Mouse (Mus musculus): ENCODE results near the gene Clasrp. TPM values are rescaled to one million over a fixed set of nuclear protein-coding genes. Genes with fewer than 3 reads are reported as not detected.

The Clasrp gene
- total RNA-seq, 2 experiments from 2014 or later, result 70.4 to 87.0 TPM

- DNase-seq (ENCODE audit: low spot score in 2 of 2), result no peak
These were observed 38.5 kb downstream of the Clasrp start for GRCm38 (mm10) chr7:19565803-19566202.

GRCm38 (mm10) chr7:19564455-19564854 is 39.8 kb downstream of the Clasrp start:
- no peak for DNase-seq (ENCODE audit: low spot score in 2 of 2)

GRCm38 (mm10) chr7:19563884-19564283 is 40.4 kb downstream of the Clasrp start:
- no peak for DNase-seq (ENCODE audit: low spot score in 2 of 2)

- no peak for DNase-seq (ENCODE audit: low spot score in 2 of 2)
These were observed 41.5 kb downstream of the Clasrp start, which contains the start of gene Ppp1r37 for GRCm38 (mm10) chr7:19562643-19563410. Gene Ppp1r37 (minus strand): TSS chr7:19563076.

- DNase-seq (ENCODE audit: low spot score in 2 of 2), result peak; percentile 82 to 85
These were observed 42.3 kb downstream of the Clasrp start for GRCm38 (mm10) chr7:19561765-19562642.

- DNase-seq (ENCODE audit: low spot score in 2 of 2), result no peak
These were observed 42.9 kb downstream of the Clasrp start for GRCm38 (mm10) chr7:19561431-19561764.

- DNase-seq (ENCODE audit: low spot score in 2 of 2), result peak in 1 of 2 experiments; percentile 21
These were observed 43.6 kb downstream of the Clasrp start for GRCm38 (mm10) chr7:19560491-19561260.

GRCm38 (mm10) chr7:19558965-19559364 is 45.3 kb downstream of the Clasrp start:
- DNase-seq (ENCODE audit: low spot score in 2 of 2), result no peak

- DNase-seq (ENCODE audit: low spot score in 2 of 2), result peak in 1 of 2 experiments; percentile 41
These were observed 46.0 kb downstream of the Clasrp start for GRCm38 (mm10) chr7:19557982-19558900.

GRCm38 (mm10) chr7:19557086-19557485 is 47.2 kb downstream of the Clasrp start:
- DNase-seq (ENCODE audit: low spot score in 2 of 2), result no peak

GRCm38 (mm10) chr7:19554168-19554567 is 50.1 kb downstream of the Clasrp start:
- peak; percentile 62 to 74 for DNase-seq (ENCODE audit: low spot score in 2 of 2)

GRCm38 (mm10) chr7:19552443-19552842 is 51.8 kb downstream of the Clasrp start:
- DNase-seq (ENCODE audit: low spot score in 2 of 2), result no peak

- DNase-seq (ENCODE audit: low spot score in 2 of 2), result no peak
These were observed 52.7 kb downstream of the Clasrp start for GRCm38 (mm10) chr7:19551634-19552033.

GRCm38 (mm10) chr7:19549394-19549793 is 54.9 kb downstream of the Clasrp start:
- no peak for DNase-seq (ENCODE audit: low spot score in 2 of 2)

GRCm38 (mm10) chr7:19547344-19547969 is 56.8 kb downstream of the Clasrp start:
- no peak for DNase-seq (ENCODE audit: low spot score in 2 of 2)

- DNase-seq (ENCODE audit: low spot score in 2 of 2), result no peak
These were observed 58.3 kb downstream of the Clasrp start for GRCm38 (mm10) chr7:19546007-19546406.

GRCm38 (mm10) chr7:19543584-19543983 is 60.7 kb downstream of the Clasrp start:
- no peak for DNase-seq (ENCODE audit: low spot score in 2 of 2)

GRCm38 (mm10) chr7:19542155-19542691 is 62.1 kb downstream of the Clasrp start:
- no peak for DNase-seq (ENCODE audit: low spot score in 2 of 2)

- DNase-seq (ENCODE audit: low spot score in 2 of 2), result no peak
These were observed 62.6 kb downstream of the Clasrp start for GRCm38 (mm10) chr7:19541681-19542154.
